Mouse (Mus musculus) ES-Bruce4 (cell line): ENCODE data around the gene Slc25a42. TPM values are rescaled to one million over a fixed set of nuclear protein-coding genes. Genes with fewer than 3 reads are reported as not detected.
"Not testable (repeated sequence)": the region's sequence is repeated elsewhere in the genome, so short reads cannot be mapped to it uniquely, and the experiment has no call there.

ENCODE experiments used
- H3K27ac ChIP-seq: 2 replicates; pipeline ENCODE4 v1.5.1; 2012; ENCODE audit warnings: low read length, inconsistent platforms; ENCODE audit not compliant: insufficient read depth
- H3K27me3 ChIP-seq: 2 replicates; pipeline ENCODE4 v1.6.1; 2012; ENCODE audit warnings: mild to moderate bottlenecking, low read length, inconsistent platforms; ENCODE audit not compliant: control insufficient read depth, poor library complexity, insufficient read depth, severe bottlenecking
- H3K36me3 ChIP-seq: 2 replicates; pipeline ENCODE4 v1.6.1; 2012; ENCODE audit warnings: inconsistent platforms, mild to moderate bottlenecking, low read length, moderate library complexity; ENCODE audit not compliant: control insufficient read depth, poor library complexity, insufficient read depth, severe bottlenecking
- H3K4me1 ChIP-seq: one replicate; pipeline ENCODE4 v1.8.1; 2011; ENCODE audit warnings: low read length; ENCODE audit not compliant: control insufficient read depth, insufficient read depth
- H3K4me3 ChIP-seq: 2 replicates; pipeline ENCODE4 v1.5.1; 2011; ENCODE audit warnings: low read depth, mild to moderate bottlenecking, low read length
- H3K9ac ChIP-seq: 2 replicates; pipeline ENCODE4 v1.6.1; 2012; ENCODE audit warnings: low read depth, mild to moderate bottlenecking, inconsistent platforms; ENCODE audit not compliant: poor library complexity, severe bottlenecking
- H3K9me3 ChIP-seq: replicated peaks from 2 replicates; pipeline ENCODE4 v1.6.1; 2012; ENCODE audit warnings: mild to moderate bottlenecking, low read length, inconsistent platforms; ENCODE audit not compliant: control insufficient read depth, poor library complexity, insufficient read depth, severe bottlenecking
- CTCF ChIP-seq: IDR thresholded peaks from one replicate; pipeline ENCODE4 v1.8.1; 2011; ENCODE audit warnings: low read depth, low read length
- EP300 ChIP-seq: IDR thresholded peaks from 2 replicates; pipeline ENCODE4 v1.6.1; 2011; ENCODE audit warnings: low read depth, low read length; ENCODE audit not compliant: insufficient read depth
- POLR2A ChIP-seq: IDR thresholded peaks from one replicate; pipeline ENCODE4 v1.8.1; 2011; ENCODE audit warnings: low read length; ENCODE audit not compliant: insufficient read depth
- polyA plus RNA-seq: library from polyadenylated mRNA; stranded (reverse); fragments of >200 nt; gene quantifications from 2 replicates; pipeline ENCODE4 v1.2.4, GENCODE M21; 2011; ENCODE audit warnings: low read depth; ENCODE audit not compliant: missing spikeins, insufficient read depth, insufficient read length

The Slc25a42 gene
- polyA plus RNA-seq, 1 experiment, result 7.8 TPM

DNA sequence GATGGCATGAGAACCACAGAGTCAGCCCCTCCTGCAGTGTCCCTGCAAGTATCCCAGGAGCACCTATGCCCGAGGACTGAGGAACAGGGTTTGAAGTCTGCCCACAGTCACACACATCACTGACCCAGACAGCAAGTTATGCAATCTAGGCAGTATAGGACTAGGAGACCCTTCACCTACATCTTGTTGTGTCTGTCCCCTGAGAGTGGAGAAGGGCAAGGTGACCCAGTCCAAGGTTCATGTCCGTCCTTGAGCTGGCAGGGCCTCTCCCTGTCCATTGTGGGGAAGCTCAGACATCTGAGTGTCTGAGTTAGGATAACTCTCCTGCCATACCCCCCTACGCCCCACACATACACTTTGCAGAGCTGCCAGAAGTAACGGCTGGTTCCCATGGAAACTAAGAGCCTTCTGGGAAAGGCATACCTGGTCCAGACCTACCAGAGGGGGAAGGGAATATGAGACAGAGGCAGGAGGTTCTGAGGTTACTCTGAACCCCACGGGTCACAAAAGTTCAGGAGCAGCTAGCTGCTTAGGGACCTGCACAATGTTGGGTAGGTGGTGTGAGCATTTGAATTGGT, 7.1 kb upstream of the Slc25a42 start:
- H3K36me3 ChIP-seq, result no peaks in the 10 kb centered on the region
- H3K27ac ChIP-seq, result no peak overlapping the region
- H3K9me3 ChIP-seq, result no peaks in the 10 kb centered on the region
- H3K9ac ChIP-seq, result no peak overlapping the region
- no peak for TF ChIP-seq EP300
- TF ChIP-seq POLR2A, result no peak
- no peak for TF ChIP-seq CTCF
- H3K4me1 ChIP-seq, result no peaks in the 10 kb centered on the region
- H3K27me3 ChIP-seq, result no peaks in the 10 kb centered on the region
- H3K4me3 ChIP-seq, result no peak overlapping the region

DNA sequence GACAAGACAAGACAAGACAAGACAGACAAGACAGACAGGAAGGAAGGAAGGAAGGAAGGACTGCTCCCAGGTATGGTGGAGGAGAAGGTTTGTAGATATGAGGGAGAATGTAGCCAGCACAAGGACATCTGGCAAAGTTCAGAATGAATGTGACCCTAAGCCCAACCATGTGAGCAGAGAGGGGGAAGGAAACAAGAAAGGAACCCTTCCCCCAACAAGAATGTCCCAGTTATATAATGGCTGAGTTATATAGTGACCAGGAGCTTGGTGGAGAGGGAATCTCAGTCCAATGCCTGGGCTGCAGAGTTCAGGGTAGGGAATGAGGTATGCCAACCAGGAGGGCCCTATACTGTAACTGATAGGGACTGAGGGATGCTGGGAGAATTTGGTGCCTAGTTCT, 5.3 kb upstream of the Slc25a42 start:
- Histone ChIP-seq H3K27me3 (no peaks in the 10 kb centered on the region), H3K4me3 (no peak overlapping the region), H3K9ac (no peak overlapping the region), H3K27ac (no peak overlapping the region), H3K4me1 (no peaks in the 10 kb centered on the region), H3K9me3 (no peaks in the 10 kb centered on the region), H3K36me3 (no peaks in the 10 kb centered on the region)
- TF ChIP-seq POLR2A (no peak), EP300 (no peak), CTCF (no peak)

DNA sequence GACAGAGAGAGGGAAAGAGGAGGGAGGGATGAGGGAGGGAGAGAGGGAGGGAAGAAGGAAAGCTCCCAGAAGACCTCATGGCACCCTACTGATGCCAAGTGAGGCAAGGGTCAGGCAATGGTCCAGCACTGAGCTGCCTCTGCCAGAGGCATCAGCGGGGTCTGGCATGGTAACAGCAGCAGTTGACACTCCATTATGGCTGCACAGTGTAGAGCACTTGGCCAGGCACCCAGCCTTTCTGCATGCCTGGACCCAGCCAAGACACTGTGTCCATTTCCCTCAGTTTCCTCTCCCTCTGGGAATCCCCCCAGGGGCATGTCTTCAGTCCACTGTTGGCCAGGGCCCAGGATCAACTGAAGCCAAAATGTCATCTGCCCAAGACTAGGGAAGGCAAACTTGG, 4.5 kb upstream of the Slc25a42 start:
- TF ChIP-seq CTCF (no peak), POLR2A (no peak), EP300 (no peak)
- Histone ChIP-seq H3K4me1 (no peaks in the 10 kb centered on the region), H3K36me3 (no peaks in the 10 kb centered on the region), H3K4me3 (no peak overlapping the region), H3K27ac (no peak overlapping the region), H3K9me3 (no peaks in the 10 kb centered on the region), H3K27me3 (no peaks in the 10 kb centered on the region), H3K9ac (no peak overlapping the region)

DNA sequence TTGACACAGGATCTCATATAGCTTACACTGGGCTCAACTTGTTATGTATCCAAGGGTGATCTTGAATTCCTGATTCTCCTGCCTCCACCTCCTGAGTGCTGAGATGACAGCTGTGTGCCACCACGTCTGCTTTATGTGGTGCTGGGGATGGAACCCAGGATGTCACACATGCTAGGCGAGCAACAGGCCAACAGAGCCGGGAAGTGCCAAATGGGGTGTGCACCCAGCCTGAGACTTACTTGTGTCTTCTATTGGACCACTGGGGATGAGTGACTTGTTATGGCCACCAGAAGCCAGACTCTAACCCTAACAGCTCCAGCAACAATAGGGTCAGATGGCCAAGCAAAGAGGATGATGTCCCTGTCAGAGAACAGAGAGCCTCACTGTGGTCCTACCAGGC, 4.1 kb upstream of the Slc25a42 start:
- not testable (repeated sequence) for H3K36me3 ChIP-seq, H3K27me3 ChIP-seq, H3K27ac ChIP-seq, H3K4me3 ChIP-seq, H3K4me1 ChIP-seq, H3K9me3 ChIP-seq, H3K9ac ChIP-seq

DNA sequence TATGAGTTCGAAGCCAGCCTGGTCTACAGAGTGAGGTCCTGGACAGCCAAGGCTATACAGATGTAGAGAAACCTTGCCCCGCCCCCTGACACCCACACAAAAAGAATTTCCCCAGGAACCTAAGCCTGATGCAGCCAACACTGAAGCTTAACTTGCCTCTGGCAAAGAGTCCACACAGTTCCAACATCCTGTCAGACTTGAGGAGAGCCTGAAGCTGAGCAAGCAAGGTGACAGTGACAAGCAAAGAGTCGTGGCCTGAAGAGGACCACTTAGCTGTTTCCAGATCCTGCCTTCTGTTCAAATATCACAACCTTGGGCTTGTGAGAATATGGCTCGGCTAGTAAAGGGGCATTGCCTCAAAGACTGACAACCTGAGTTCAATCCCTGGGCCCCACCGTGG, 3.0 kb upstream of the Slc25a42 start:
- no peaks in the 10 kb centered on the region for H3K27me3 ChIP-seq
- no peak overlapping the region for H3K4me3 ChIP-seq
- H3K9me3 ChIP-seq, result no peaks in the 10 kb centered on the region
- no peaks in the 10 kb centered on the region for H3K4me1 ChIP-seq
- no peaks in the 10 kb centered on the region for H3K36me3 ChIP-seq
- no peak for TF ChIP-seq POLR2A
- no peak for TF ChIP-seq CTCF
- TF ChIP-seq EP300, result no peak
- no peak overlapping the region for H3K27ac ChIP-seq
- no peak overlapping the region for H3K9ac ChIP-seq

DNA sequence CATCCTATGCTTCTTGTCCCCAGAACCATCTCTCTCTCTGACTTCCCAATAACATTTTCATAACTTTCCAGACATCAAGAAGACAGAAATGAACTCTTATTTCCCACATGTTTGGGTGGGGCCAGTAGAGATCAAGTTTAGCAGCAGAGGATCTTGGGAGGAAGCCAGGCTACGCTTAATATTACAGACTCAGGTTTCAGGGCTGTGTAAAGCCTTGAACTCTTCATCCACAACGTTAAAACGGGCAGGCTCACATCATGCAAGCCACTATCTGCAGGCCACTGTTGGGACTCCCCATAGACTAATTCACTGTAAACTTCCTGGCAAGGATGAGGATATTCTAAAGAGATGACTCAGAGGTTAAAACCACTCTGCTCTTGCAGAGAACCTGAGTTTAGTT, 2.3 kb upstream of the Slc25a42 start:
- Histone ChIP-seq H3K4me1 (no peaks in the 10 kb centered on the region), H3K9ac (no peak overlapping the region), H3K27ac (no peak overlapping the region), H3K4me3 (no peak overlapping the region), H3K9me3 (no peaks in the 10 kb centered on the region), H3K36me3 (no peaks in the 10 kb centered on the region), H3K27me3 (no peaks in the 10 kb centered on the region)
- TF ChIP-seq CTCF, result no peak
- TF ChIP-seq EP300, result no peak
- TF ChIP-seq POLR2A, result no peak
